Mouse (Mus musculus) erythroblast, embryonic 14.5 days (primary cell): ENCODE data around the gene Acot5.

Source experiments
- GATA1 ChIP-seq: IDR thresholded peaks from 2 replicates; pipeline ENCODE4 v1.6.1; 2012; ENCODE audit warnings: low read length, inconsistent platforms, mixed read lengths
- TAL1 ChIP-seq: IDR thresholded peaks from 3 replicates; pipeline ENCODE4 v1.6.1; 2012; ENCODE audit warnings: low read length, inconsistent platforms, mixed read lengths

GRCm38 (mm10) chr12:84107692-84108091 lies 38.6 kb downstream of the Acot5 start:
- no peak for TF ChIP-seq GATA1
- no peak for TF ChIP-seq TAL1
